Mouse (Mus musculus) intestine, postnatal 0 days (tissue): ENCODE data around the gene Rap1gds1. TPM values are rescaled to one million over a fixed set of nuclear protein-coding genes. Genes with fewer than 3 reads are reported as not detected.

Experiments
- ATAC-seq: fragments of 200-750 bp; cut with Nextera tagmentation; 2 replicates; pipeline ENCODE4 v1.8.0; 2017; ENCODE audit warnings: mild to moderate bottlenecking, moderate TSS enrichment, moderate library complexity
- H3K27ac ChIP-seq: fragments of 300-500 bp; sonication (generic); 2 replicates; pipeline ENCODE4 v1.5.1; 2014; ENCODE audit warnings: mild to moderate bottlenecking, low read depth, low read length, moderate library complexity
- H3K27me3 ChIP-seq: fragments of 300-500 bp; sonication (generic); replicated peaks from 2 replicates; pipeline ENCODE4 v1.6.1; 2014; ENCODE audit warnings: low read length, mixed read lengths; ENCODE audit not compliant: control insufficient read depth, insufficient read depth
- H3K36me3 ChIP-seq: fragments of 300-500 bp; sonication (generic); 2 replicates; pipeline ENCODE4 v1.6.1; 2014; ENCODE audit warnings: mild to moderate bottlenecking, moderate library complexity; ENCODE audit not compliant: control insufficient read depth, insufficient read depth
- H3K4me1 ChIP-seq: fragments of 300-500 bp; sonication (generic); replicated peaks from 2 replicates; pipeline ENCODE4 v1.6.1; 2014; ENCODE audit warnings: antibody characterized with exemption, low read length, mixed read lengths; ENCODE audit not compliant: control insufficient read depth, insufficient read depth
- H3K4me2 ChIP-seq: fragments of 300-500 bp; sonication (generic); replicated peaks from 2 replicates; pipeline ENCODE4 v1.6.1; 2014; ENCODE audit warnings: low read depth, mild to moderate bottlenecking, moderate library complexity
- H3K4me3 ChIP-seq: fragments of 300-500 bp; sonication (generic); 2 replicates; pipeline ENCODE4 v1.5.1; 2014; ENCODE audit warnings: low read depth, low read length
- H3K9ac ChIP-seq: fragments of 300-500 bp; sonication (generic); 2 replicates; pipeline ENCODE4 v1.6.1; 2014; ENCODE audit warnings: mild to moderate bottlenecking, low read depth, low read length
- H3K9me3 ChIP-seq: fragments of 300-500 bp; sonication (generic); 2 replicates; pipeline ENCODE4 v1.6.1; 2016; ENCODE audit warnings: mixed run types; ENCODE audit not compliant: control insufficient read depth
- CTCF ChIP-seq: sonication (generic); IDR thresholded peaks from 2 replicates; pipeline ENCODE4 v1.5.1; 2016; ENCODE audit warnings: low read depth, mild to moderate bottlenecking, control low read depth, antibody characterized with exemption, moderate library complexity
- WGBS: fragments of 180-500 bp; shearing (Covaris S2); extraction: QIAGEN DNeasy Blood & Tissue Kit; methylation state at CpG from one replicate; pipeline ENCODE4 v1.1.7; 2014; 5-methylcytosine and 5-hydroxymethylcytosine counted together
- polyA plus RNA-seq: library from polyadenylated mRNA; unstranded; fragments of >200 nt; fragmentation: Nextera tagmentation; extraction: Ambion mirVana; gene quantifications from 2 replicates; pipeline ENCODE4 v1.2.1, GENCODE M21; 2015

Rap1gds1 gene
- polyA plus RNA-seq, 1 experiment from 2014 or later: 17.9 TPM

- no peaks in the 10 kb centered on the region for H3K4me1 ChIP-seq
- H3K4me3 ChIP-seq: no peak overlapping the region
- no peak overlapping the region for H3K9ac ChIP-seq
- no peak overlapping the region for H3K4me2 ChIP-seq
- no peaks in the 10 kb centered on the region for H3K27me3 ChIP-seq
- 88% methylated on average over 9 of the region's 9 CpGs for WGBS
- H3K27ac ChIP-seq: no peak overlapping the region
- H3K9me3 ChIP-seq: no peaks in the 10 kb centered on the region
- no peak for ATAC-seq
- H3K36me3 ChIP-seq: no peaks in the 10 kb centered on the region
- no peak for TF ChIP-seq CTCF
These were observed 174.3 kb downstream of the Rap1gds1 start for GRCm38 (mm10) chr3:138900571-138901141.

GRCm38 (mm10) chr3:138898055-138898454 lies 176.9 kb downstream of the Rap1gds1 start:
- Histone ChIP-seq H3K27ac (no peak overlapping the region), H3K9me3 (no peaks in the 10 kb centered on the region), H3K36me3 (no peaks in the 10 kb centered on the region), H3K4me3 (no peak overlapping the region), H3K27me3 (no peaks in the 10 kb centered on the region), H3K4me2 (no peak overlapping the region), H3K9ac (no peak overlapping the region), H3K4me1 (no peaks in the 10 kb centered on the region)
- no peak for TF ChIP-seq CTCF
- WGBS: 96% methylated on average over 8 of the region's 8 CpGs
- no peak for ATAC-seq

GRCm38 (mm10) chr3:138897500-138897899 lies 177.5 kb downstream of the Rap1gds1 start:
- no peak for ATAC-seq
- no peak overlapping the region for H3K9ac ChIP-seq
- H3K4me2 ChIP-seq: no peak overlapping the region
- H3K4me1 ChIP-seq: no peaks in the 10 kb centered on the region
- no peaks in the 10 kb centered on the region for H3K27me3 ChIP-seq
- TF ChIP-seq CTCF: no peak
- no peaks in the 10 kb centered on the region for H3K9me3 ChIP-seq
- WGBS: 89% methylated on average over 11 of the region's 11 CpGs
- H3K27ac ChIP-seq: no peak overlapping the region
- no peak overlapping the region for H3K4me3 ChIP-seq
- no peaks in the 10 kb centered on the region for H3K36me3 ChIP-seq

- TF ChIP-seq CTCF: no peak
- Histone ChIP-seq H3K27ac (no peak overlapping the region), H3K4me1 (no peaks in the 10 kb centered on the region), H3K4me3 (no peak overlapping the region), H3K4me2 (no peak overlapping the region), H3K36me3 (no peaks in the 10 kb centered on the region), H3K27me3 (no peaks in the 10 kb centered on the region), H3K9ac (no peak overlapping the region), H3K9me3 (no peaks in the 10 kb centered on the region)
- ATAC-seq: peak; percentile 36; the same call in 1 of the 2 replicates
- WGBS: 44% methylated on average over 5 of the region's 5 CpGs
These were observed 181.5 kb downstream of the Rap1gds1 start for GRCm38 (mm10) chr3:138893520-138893919.

GRCm38 (mm10) chr3:138889769-138890295 lies 185.2 kb downstream of the Rap1gds1 start:
- no peak overlapping the region for H3K9ac ChIP-seq
- TF ChIP-seq CTCF: no peak
- H3K27ac ChIP-seq: no peak overlapping the region
- no peaks in the 10 kb centered on the region for H3K9me3 ChIP-seq
- no peak overlapping the region for H3K4me3 ChIP-seq
- H3K4me1 ChIP-seq: no peaks in the 10 kb centered on the region
- no peaks in the 10 kb centered on the region for H3K27me3 ChIP-seq
- no peaks in the 10 kb centered on the region for H3K36me3 ChIP-seq
- WGBS: 81% methylated on average over 10 of the region's 10 CpGs
- ATAC-seq: no peak
- no peak overlapping the region for H3K4me2 ChIP-seq

GRCm38 (mm10) chr3:138889214-138889613 lies 185.8 kb downstream of the Rap1gds1 start:
- H3K9me3 ChIP-seq: no peaks in the 10 kb centered on the region
- H3K4me3 ChIP-seq: no peak overlapping the region
- no peaks in the 10 kb centered on the region for H3K36me3 ChIP-seq
- no peak overlapping the region for H3K4me2 ChIP-seq
- no peaks in the 10 kb centered on the region for H3K27me3 ChIP-seq
- H3K4me1 ChIP-seq: no peaks in the 10 kb centered on the region
- 59% methylated on average over 4 of the region's 4 CpGs for WGBS
- no peak for ATAC-seq
- TF ChIP-seq CTCF: no peak
- no peak overlapping the region for H3K9ac ChIP-seq
- no peak overlapping the region for H3K27ac ChIP-seq

GRCm38 (mm10) chr3:138886121-138886520 lies 188.9 kb downstream of the Rap1gds1 start:
- no peaks in the 10 kb centered on the region for H3K36me3 ChIP-seq
- no peak overlapping the region for H3K4me3 ChIP-seq
- no peaks in the 10 kb centered on the region for H3K27me3 ChIP-seq
- no peaks in the 10 kb centered on the region for H3K4me1 ChIP-seq
- no peak overlapping the region for H3K27ac ChIP-seq
- no peak for TF ChIP-seq CTCF
- no peaks in the 10 kb centered on the region for H3K9me3 ChIP-seq
- no peak for ATAC-seq
- H3K4me2 ChIP-seq: no peak overlapping the region
- H3K9ac ChIP-seq: no peak overlapping the region
- 91% methylated on average over 5 of the region's 5 CpGs for WGBS
